In the genomic region with DNA sequence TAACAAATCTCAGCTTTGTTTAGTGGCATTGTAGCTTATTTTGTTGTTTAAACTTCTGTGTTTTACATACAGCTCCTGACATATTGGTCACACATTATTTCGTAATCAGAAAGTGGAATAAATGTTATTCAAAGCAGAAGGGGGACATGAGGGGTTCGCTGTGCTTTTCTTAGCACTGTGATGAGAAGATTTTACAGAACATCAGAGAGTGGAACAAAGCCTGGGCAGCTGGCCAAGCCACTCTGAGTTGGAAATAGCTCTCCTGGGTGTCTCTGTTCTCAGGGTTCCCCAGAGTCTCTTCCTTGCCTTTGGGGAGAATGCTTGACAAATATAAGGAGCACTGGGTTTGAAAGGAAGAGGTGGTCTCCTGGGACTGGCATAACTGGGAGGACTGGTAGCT, we compare ENCODE assay signal across 9 mouse cellular contexts.
DNase-seq lines count a peak whose midpoint lies in the region.
"Had no signal": no experiment of that assay in that cellular context is flagged by ENCODE, and none has a peak within 500 bp of the region (broad histone marks: within the 10 kb centered on the region; RNA-seq: fewer than 3 reads in every experiment).

No protein-coding gene starts in this region.

- intact Hi-C loops in heart, postnatal 25 days (cut with DNase I): no loop called here
- intact Hi-C loops in left cerebral cortex, postnatal 4 days (cut with DNase I): no loop called here

- H3K4me3 ChIP-seq in heart, embryonic 10.5 days: no peak overlapping the region
- H3K4me3 ChIP-seq in hindbrain, embryonic 10.5 days: no peak overlapping the region

- no peaks in the 10 kb centered on the region for H3K27me3 ChIP-seq in heart, embryonic 10.5 days (ENCODE audit: insufficient read depth, poor library complexity, severe bottlenecking)
- H3K27me3 ChIP-seq in hindbrain, embryonic 10.5 days (ENCODE audit: insufficient read depth, poor library complexity, severe bottlenecking): no peaks in the 10 kb centered on the region

- 62% methylated on average over 2 of the region's 2 CpGs for WGBS in heart, embryonic 10.5 days
- 90% methylated on average over 2 of the region's 2 CpGs for WGBS in hindbrain, embryonic 10.5 days

- peak overlapping the region; percentile 78; the same call in 1 of the 2 replicates for H3K27ac ChIP-seq in heart, embryonic 10.5 days
- H3K27ac ChIP-seq in hindbrain, embryonic 10.5 days: no peak overlapping the region
- H3K27ac ChIP-seq: kidney, postnatal 0 days had no signal

- peak; percentile 84 for DNase-seq in heart, adult 11 months
- DNase-seq in heart, postnatal 25 days (ENCODE audit: low spot score): no peak
- peak; percentile 55 for DNase-seq in adrenal gland, postnatal 25 days
- DNase-seq in heart, embryonic 10.5 days (ENCODE audit: low spot score): no peak
- DNase-seq in left cerebral cortex, postnatal 4 days: peak; percentile 51
- no peak for DNase-seq in spleen, adult 18-20 months
- no peak for DNase-seq in yolk sac, embryonic 10.5 days (ENCODE audit: low spot score)
- no peak for DNase-seq in hindbrain, embryonic 10.5 days (ENCODE audit: low spot score)

- H3K36me3 ChIP-seq in heart, embryonic 10.5 days: no peaks in the 10 kb centered on the region
- no peaks in the 10 kb centered on the region for H3K36me3 ChIP-seq in hindbrain, embryonic 10.5 days

- H3K9me3 ChIP-seq in heart, embryonic 10.5 days: no peaks in the 10 kb centered on the region
- no peaks in the 10 kb centered on the region for H3K9me3 ChIP-seq in hindbrain, embryonic 10.5 days

- 0 out of 2 replicates have a peak, but pooled peaks cover 9% of the 10 kb centered on the region for H3K4me1 ChIP-seq in heart, embryonic 10.5 days
- no peaks in the 10 kb centered on the region for H3K4me1 ChIP-seq in hindbrain, embryonic 10.5 days (replicated peaks)

Comparison
In these comparisons a context has a peak if more than half of its experiments do, and no peak if none do; other contexts are left out.
1. DNase-seq: peak in heart, adult 11 months (single experiment), adrenal gland, postnatal 25 days (single experiment) and left cerebral cortex, postnatal 4 days (single experiment); none in heart, postnatal 25 days (single experiment), heart, embryonic 10.5 days (single experiment), spleen, adult 18-20 months (0 of 2), yolk sac, embryonic 10.5 days (single experiment) and hindbrain, embryonic 10.5 days (single experiment).